Mouse (Mus musculus): ENCODE results near the gene Fndc3a.

GRCm38 (mm10) chr14:72519561-72519960 is 190.2 kb downstream of the Fndc3a start:
- TF ChIP-seq CTCF (conservative IDR thresholded peaks at IDR 0.05; ENCODE audit: insufficient read depth, insufficient read length, low read depth, low read length) (no peak), POLR2A (IDR thresholded peaks at IDR 0.05; ENCODE audit: low read depth, low read length) (no peak)
